Mouse (Mus musculus) activated CD4-positive, CD25-positive, alpha-beta regulatory T cell, adult 9 weeks (primary cell): Measurements from ENCODE around the gene Trim15. TPM values are rescaled to one million over a fixed set of nuclear protein-coding genes. Genes with fewer than 3 reads are reported as not detected.

Experiments used
- polyA plus RNA-seq: library from polyadenylated mRNA; unstranded; fragments of 100-300 nt; shearing (Covaris generic); gene quantifications from one replicate; pipeline ENCODE4 v1.2.1, GENCODE M21; 2017

Trim15 gene
- polyA plus RNA-seq: 0.35 TPM

GRCm38 (mm10) chr17:36866719-36867527 is at the start of gene Trim15:
Trim15 (minus strand) TSS chr17:36867210.

DNA sequence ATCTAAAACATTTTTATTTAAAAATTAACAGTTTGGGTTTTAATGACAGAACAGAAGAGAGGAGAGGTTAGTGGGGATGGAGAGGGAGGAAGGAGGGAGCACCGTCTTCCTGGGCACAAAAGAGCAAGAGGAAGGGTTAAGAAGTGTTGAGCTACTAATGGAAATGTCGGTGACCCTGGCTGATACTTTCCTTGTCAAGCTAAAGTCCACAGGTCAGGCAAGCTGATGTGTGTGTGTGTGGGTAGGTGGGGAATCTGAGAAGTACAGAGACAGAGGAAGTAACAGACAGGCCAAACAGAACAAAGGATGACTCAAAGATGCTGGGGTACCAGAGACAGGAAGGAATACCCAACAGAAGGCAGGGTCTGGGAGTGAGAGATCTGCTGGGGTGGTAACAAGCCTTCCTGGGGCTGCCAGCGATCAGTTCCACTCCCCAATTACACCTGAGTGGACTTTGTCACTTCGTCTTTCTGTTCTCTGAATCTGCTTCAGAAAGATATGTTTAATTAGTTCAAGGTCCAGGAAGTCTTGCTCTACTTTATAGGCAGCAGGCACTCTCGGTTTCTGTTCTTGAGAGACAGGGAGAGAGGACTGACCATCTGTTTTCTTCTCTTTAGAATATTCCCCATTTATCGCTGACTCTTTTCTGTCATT is 30.7 kb upstream of the Trim15 start, which contains the start of gene Trim31:
Gene Trim31 (plus strand): TSS at position 567 of the 654 bp plus-strand sequence.

GRCm38 (mm10) chr17:36890073-36890903 is 23.3 kb upstream of the Trim15 start, which contains the start of gene Trim40:
Trim40 (minus strand) TSS chr17:36890123.

GRCm38 (mm10) chr17:36869284-36869954 is 2.4 kb upstream of the Trim15 start, which contains the start of gene Trim10:
Trim10 (plus strand) TSS chr17:36869574.

GRCm38 (mm10) chr17:36836874-36837647 is 29.9 kb downstream of the Trim15 start, which contains the start of gene Trim26:
Trim26 (plus strand) TSS chr17:36837134.

GRCm38 (mm10) chr17:36811871-36812270 is 55.1 kb downstream of the Trim15 start, which contains the start of gene H2-M10.6:
H2-M10.6 (plus strand) TSS chr17:36812171.

Other genes with a start within 250 kb of the Trim15 start
- not detected for gene H2-M9, start 224.5 kb downstream of the Trim15 start, polyA plus RNA-seq
- not detected for gene H2-M1, start 195.0 kb downstream of the Trim15 start, polyA plus RNA-seq
- gene H2-M10.5, start 94.3 kb downstream of the Trim15 start, polyA plus RNA-seq: not detected
- gene H2-M10.6, start 55.0 kb downstream of the Trim15 start, polyA plus RNA-seq: not detected
- 170 TPM for gene Trim26, start 30.1 kb downstream of the Trim15 start, polyA plus RNA-seq
- 1.0 TPM for gene Trim10, start 2.4 kb upstream of the Trim15 start, polyA plus RNA-seq
- gene Trim40, start 22.9 kb upstream of the Trim15 start, polyA plus RNA-seq: not detected
- gene Trim31, start 30.9 kb upstream of the Trim15 start, polyA plus RNA-seq: not detected
- gene Rnf39, start 75.7 kb upstream of the Trim15 start, polyA plus RNA-seq: 0.21 TPM
- gene Ppp1r11, start 84.5 kb upstream of the Trim15 start, polyA plus RNA-seq: 186 TPM
- gene Znrd1, start 91.3 kb upstream of the Trim15 start, polyA plus RNA-seq: 98.8 TPM
- 6.1 TPM for gene Znrd1as, start 91.4 kb upstream of the Trim15 start, polyA plus RNA-seq
- not detected for gene 2410137M14Rik, start 114.0 kb upstream of the Trim15 start, polyA plus RNA-seq
- gene H2-M5, start 122.3 kb upstream of the Trim15 start, polyA plus RNA-seq: not detected
- gene Zfp57, start 134.0 kb upstream of the Trim15 start, polyA plus RNA-seq: not detected
- gene Mog, start 156.2 kb upstream of the Trim15 start, polyA plus RNA-seq: not detected
- 12.2 TPM for gene Gabbr1, start 178.8 kb upstream of the Trim15 start, polyA plus RNA-seq
- gene Olfr90, start 221.3 kb upstream of the Trim15 start, polyA plus RNA-seq: not detected
- 0.07 TPM for gene Olfr91, start 231.1 kb upstream of the Trim15 start, polyA plus RNA-seq